Mouse (Mus musculus): ENCODE measurements around the gene 4930449I24Rik. TPM values are rescaled to one million over a fixed set of nuclear protein-coding genes. Genes with fewer than 3 reads are reported as not detected.
"Not testable (repeated sequence)": the region's sequence is repeated elsewhere in the genome, so short reads cannot be mapped to it uniquely, and the experiment has no call there.

The 4930449I24Rik gene
- total RNA-seq (2021): not detected
- long read RNA-seq, experiment 1: 0 reads
- long read RNA-seq, experiment 2: 0 reads

GRCm38 (mm10) chr5:146502099-146502498 is at the start of gene 4930449I24Rik:
TSS of gene 4930449I24Rik (plus strand) at chr5:146502399.
- not testable (repeated sequence) for DNase-seq (ENCODE audit: low spot score in 2 of 2)

GRCm38 (mm10) chr5:146453556-146453955 is 48.6 kb upstream of the 4930449I24Rik start:
- peak; percentile 24 to 25 for DNase-seq (ENCODE audit: low spot score in 2 of 2)

- no peak for DNase-seq (ENCODE audit: low spot score in 2 of 2)
Observed at GRCm38 (mm10) chr5:146461612-146462011, 40.6 kb upstream of the 4930449I24Rik start.

- peak; percentile 27 to 30 for DNase-seq (ENCODE audit: low spot score in 2 of 2)
Observed at GRCm38 (mm10) chr5:146466663-146467062, 35.5 kb upstream of the 4930449I24Rik start.

DNA sequence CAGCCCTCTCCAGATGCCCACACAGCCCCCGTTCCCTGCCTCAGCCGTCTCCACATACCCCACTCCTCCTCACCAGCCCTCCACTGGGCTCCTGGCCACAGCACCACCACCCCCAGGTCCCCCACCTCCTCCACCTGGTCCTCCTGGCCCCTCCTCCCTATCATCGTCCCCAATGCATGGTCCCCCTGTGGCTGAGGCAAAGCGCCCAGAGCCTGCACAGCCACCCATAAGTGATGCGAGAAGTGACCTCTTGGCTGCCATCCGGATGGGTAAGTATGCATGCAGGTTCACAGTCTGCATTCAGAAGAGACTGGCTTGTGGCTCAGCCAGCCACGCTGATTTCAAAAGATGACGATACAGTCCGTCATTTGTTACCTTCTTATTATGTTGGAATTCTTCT is 33.9 kb upstream of the 4930449I24Rik start:
- no peak for DNase-seq (ENCODE audit: low spot score in 2 of 2)

GRCm38 (mm10) chr5:146470821-146471220 is 31.4 kb upstream of the 4930449I24Rik start:
- no peak for DNase-seq (ENCODE audit: low spot score in 2 of 2)

DNA sequence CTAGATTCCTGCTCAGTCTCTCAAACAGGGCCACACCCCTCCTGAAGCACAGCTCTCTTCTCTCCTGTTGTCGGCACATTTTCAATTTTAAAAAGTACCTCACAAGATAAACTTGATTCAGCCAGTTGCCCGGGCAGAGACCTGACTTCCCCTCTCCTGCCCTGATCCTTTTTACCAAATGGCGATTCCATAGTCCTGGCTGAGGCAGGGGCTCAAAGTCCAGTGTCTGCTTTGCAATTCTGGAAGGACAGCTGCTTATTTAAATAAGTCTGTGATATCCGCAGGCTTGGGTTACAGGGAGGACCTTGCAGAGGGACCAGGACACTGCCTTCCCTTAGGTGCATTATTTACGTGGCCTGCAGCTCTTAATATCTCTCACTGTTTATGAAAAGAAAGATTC is 30.9 kb upstream of the 4930449I24Rik start:
- DNase-seq (ENCODE audit: low spot score in 2 of 2): no peak

- peak in 1 of 2 experiments; percentile 12 for DNase-seq (ENCODE audit: low spot score in 2 of 2)
Observed at GRCm38 (mm10) chr5:146471821-146472220, 30.4 kb upstream of the 4930449I24Rik start.

GRCm38 (mm10) chr5:146479564-146479963 is 22.6 kb upstream of the 4930449I24Rik start:
- DNase-seq (ENCODE audit: low spot score in 2 of 2): peak; percentile 22 to 47

DNA sequence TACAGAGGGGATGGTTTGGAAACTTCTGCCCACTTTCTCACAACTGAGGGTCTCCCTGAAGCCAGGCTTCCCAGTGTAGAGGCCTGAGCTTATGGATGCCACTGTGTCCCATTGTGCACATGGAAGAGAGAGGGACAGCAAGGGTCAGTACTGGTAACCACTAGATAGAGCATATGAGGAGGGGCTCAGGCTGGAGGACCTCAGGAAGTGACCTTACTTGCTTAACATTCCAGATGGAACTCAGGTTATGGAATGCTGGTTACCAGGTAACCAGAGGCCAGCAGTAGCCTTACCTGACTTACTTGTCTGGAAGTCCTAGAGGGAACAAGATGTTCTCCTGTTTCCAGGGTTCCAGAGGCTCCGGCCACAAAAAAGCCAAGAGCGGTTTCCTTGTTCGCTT is 20.5 kb upstream of the 4930449I24Rik start, which contains the start of gene Gm6408:
TSS of gene Gm6408 (plus strand) at position 301 of the 400 bp plus-strand sequence.
- DNase-seq (ENCODE audit: low spot score in 2 of 2): not testable (repeated sequence)

DNA sequence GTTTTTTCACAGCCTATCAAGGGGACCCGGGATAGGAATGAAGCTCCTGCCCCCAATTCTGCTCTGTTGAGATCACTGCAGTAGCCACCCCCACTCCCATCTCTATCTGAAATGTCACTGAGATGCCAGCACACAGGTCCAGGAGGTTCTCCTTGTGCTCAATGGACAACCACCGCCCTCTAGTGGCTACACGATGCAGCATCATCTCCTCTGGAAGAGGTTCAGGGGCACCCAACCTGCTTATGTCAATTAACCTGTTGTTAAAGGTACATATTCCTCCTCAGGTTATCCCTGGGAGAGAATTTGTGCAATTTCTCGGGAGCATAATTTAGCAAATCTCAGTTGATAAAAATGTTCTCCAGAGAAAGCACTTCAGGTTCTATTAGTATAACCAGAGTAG is 13.2 kb upstream of the 4930449I24Rik start:
- DNase-seq (ENCODE audit: low spot score in 2 of 2): peak; percentile 27 to 56

GRCm38 (mm10) chr5:146491063-146491462 is 11.1 kb upstream of the 4930449I24Rik start, which contains the start of gene Gm6370:
TSS of gene Gm6370 (plus strand) at chr5:146491363.
- DNase-seq (ENCODE audit: low spot score in 2 of 2): not testable (repeated sequence)

GRCm38 (mm10) chr5:146513823-146514222 is 11.6 kb downstream of the 4930449I24Rik start, which contains the start of gene Gm3402:
TSS of gene Gm3402 (plus strand) at chr5:146514123.
- not testable (repeated sequence) for DNase-seq (ENCODE audit: low spot score in 2 of 2)

- not testable (repeated sequence) for DNase-seq (ENCODE audit: low spot score in 2 of 2)
Observed at GRCm38 (mm10) chr5:146525501-146525900, 23.3 kb downstream of the 4930449I24Rik start, which contains the start of gene Gm3404. TSS of gene Gm3404 (plus strand) at chr5:146525801.

DNA sequence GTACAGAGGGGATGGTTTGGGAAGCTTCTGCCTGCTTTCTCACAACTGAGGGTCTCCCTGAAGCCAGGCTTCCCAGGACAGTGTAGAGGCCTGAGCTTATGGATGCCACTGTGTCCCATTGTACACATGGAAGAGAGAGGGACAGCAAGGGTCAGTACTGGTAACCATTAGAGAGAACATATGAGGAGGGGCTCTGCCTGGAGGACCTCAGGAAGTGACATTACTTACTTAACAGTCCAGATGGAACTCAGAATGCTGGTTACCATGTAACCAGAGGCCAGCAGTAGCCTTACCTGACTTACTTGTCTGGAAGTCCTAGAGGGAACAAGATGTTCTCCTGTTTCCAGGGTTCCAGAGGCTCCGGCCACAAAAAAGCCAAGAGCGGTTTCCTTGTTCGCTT is 35.1 kb downstream of the 4930449I24Rik start, which contains the start of gene Gm3409:
TSS of gene Gm3409 (plus strand) at position 301 of the 400 bp plus-strand sequence.
- not testable (repeated sequence) for DNase-seq (ENCODE audit: low spot score in 2 of 2)

Other genes with a start within 250 kb of the 4930449I24Rik start
- 10 to 100 TPM; 87.4 to 91.9 TPM for gene Wasf3, start 117.4 kb upstream of the 4930449I24Rik start, total RNA-seq (2021)
- gene Gm6408, start 20.4 kb upstream of the 4930449I24Rik start, total RNA-seq (2021): not detected
- gene Gm6370, start 11.0 kb upstream of the 4930449I24Rik start, total RNA-seq (2021): not detected
- gene Gm3402, start 11.7 kb downstream of the 4930449I24Rik start, total RNA-seq (2021): not detected
- gene Gm3404, start 23.4 kb downstream of the 4930449I24Rik start, total RNA-seq (2021): not detected
- gene Gm3409, start 35.2 kb downstream of the 4930449I24Rik start, total RNA-seq (2021): not detected
- gene Gm3415, start 53.7 kb downstream of the 4930449I24Rik start, total RNA-seq (2021): not detected
- gene Gpr12, start 82.8 kb downstream of the 4930449I24Rik start, total RNA-seq (2021): 10 to 100 TPM; 24.4 to 30.5 TPM